Mouse (Mus musculus) heart, embryonic 16.5 days (tissue): ENCODE data around the gene Pno1. TPM values are rescaled to one million over a fixed set of nuclear protein-coding genes. Genes with fewer than 3 reads are reported as not detected.

Experiments used
- ATAC-seq: fragments of 200-750 bp; cut with Nextera tagmentation; replicated peaks from 2 replicates; pipeline ENCODE4 v1.8.0; 2017; ENCODE audit warnings: moderate number of reproducible peaks; ENCODE audit not compliant: insufficient read depth, low FRiP score; ENCODE audit errors: extremely low read depth
- H3K27ac ChIP-seq: fragments of 300-500 bp; sonication (generic); 2 replicates; pipeline ENCODE4 v1.5.1; 2014; ENCODE audit warnings: mild to moderate bottlenecking, low read length, control low read depth, moderate library complexity
- H3K27me3 ChIP-seq: fragments of 300-500 bp; sonication (generic); 2 replicates; pipeline ENCODE4 v1.6.1; 2014; ENCODE audit warnings: low read length, mixed read lengths; ENCODE audit not compliant: control insufficient read depth, insufficient read depth
- H3K36me3 ChIP-seq: fragments of 300-500 bp; sonication (generic); 2 replicates; pipeline ENCODE4 v1.6.1; 2014; ENCODE audit not compliant: control insufficient read depth, insufficient read depth
- H3K4me1 ChIP-seq: fragments of 300-500 bp; sonication (generic); 2 replicates; pipeline ENCODE4 v1.6.1; 2014; ENCODE audit warnings: low read length, mixed read lengths; ENCODE audit not compliant: control insufficient read depth, insufficient read depth
- H3K4me2 ChIP-seq: fragments of 300-500 bp; sonication (generic); 2 replicates; pipeline ENCODE4 v1.6.1; 2014; ENCODE audit warnings: low read depth, mild to moderate bottlenecking, control low read depth, low read length
- H3K4me3 ChIP-seq: fragments of 300-500 bp; sonication (generic); 2 replicates; pipeline ENCODE4 v1.5.1; 2014; ENCODE audit warnings: mild to moderate bottlenecking, control low read depth, low read length
- H3K9ac ChIP-seq: fragments of 300-500 bp; sonication (generic); 2 replicates; pipeline ENCODE4 v1.6.1; 2014; ENCODE audit warnings: low read length, control low read depth
- H3K9me3 ChIP-seq: fragments of 300-500 bp; sonication (generic); replicated peaks from 2 replicates; pipeline ENCODE4 v1.6.1; 2016; ENCODE audit warnings: low read length; ENCODE audit not compliant: control insufficient read depth
- WGBS: fragments of 180-500 bp; shearing (Covaris S2); extraction: QIAGEN DNeasy Blood & Tissue Kit; methylation state at CpG from one replicate; pipeline ENCODE4 v1.1.7; 2014; 5-methylcytosine and 5-hydroxymethylcytosine counted together
- polyA plus RNA-seq: library from polyadenylated mRNA; unstranded; fragments of >200 nt; fragmentation: Nextera tagmentation; extraction: Ambion mirVana; gene quantifications from 2 replicates; pipeline ENCODE4 v1.2.1, GENCODE M21; 2015

The Pno1 gene
- polyA plus RNA-seq, 1 experiment from 2014 or later, result 51.6 TPM

DNA sequence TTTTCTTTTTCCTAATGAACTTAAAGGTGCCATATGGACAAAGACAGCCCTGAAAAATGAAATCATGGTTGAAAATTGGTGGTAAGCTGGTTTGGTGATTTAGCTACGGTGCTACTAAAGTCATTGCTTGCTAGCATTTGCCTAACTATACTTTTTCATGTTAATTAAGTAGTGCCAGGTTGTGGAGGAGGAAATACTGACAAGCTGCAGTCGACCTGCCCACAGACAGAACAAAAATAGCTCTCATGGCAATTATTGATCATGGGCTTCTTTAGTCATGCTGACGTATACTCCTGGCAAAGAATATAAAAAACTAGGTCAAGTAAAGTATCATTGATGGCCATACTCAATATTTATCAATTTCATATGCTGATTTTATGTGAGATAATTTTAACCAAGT lies 4.1 kb upstream of the Pno1 start:
- no peak overlapping the region for H3K27ac ChIP-seq
- no peak for ATAC-seq
- H3K4me1 ChIP-seq, result peaks cover 19% of the 10 kb centered on the region
- no peaks in the 10 kb centered on the region for H3K36me3 ChIP-seq
- H3K27me3 ChIP-seq, result no peaks in the 10 kb centered on the region
- H3K4me3 ChIP-seq, result no peak overlapping the region
- H3K9me3 ChIP-seq, result no peaks in the 10 kb centered on the region
- H3K4me2 ChIP-seq, result no peak overlapping the region
- H3K9ac ChIP-seq, result no peak overlapping the region
- 83% methylated on average over 3 of the region's 3 CpGs for WGBS

DNA sequence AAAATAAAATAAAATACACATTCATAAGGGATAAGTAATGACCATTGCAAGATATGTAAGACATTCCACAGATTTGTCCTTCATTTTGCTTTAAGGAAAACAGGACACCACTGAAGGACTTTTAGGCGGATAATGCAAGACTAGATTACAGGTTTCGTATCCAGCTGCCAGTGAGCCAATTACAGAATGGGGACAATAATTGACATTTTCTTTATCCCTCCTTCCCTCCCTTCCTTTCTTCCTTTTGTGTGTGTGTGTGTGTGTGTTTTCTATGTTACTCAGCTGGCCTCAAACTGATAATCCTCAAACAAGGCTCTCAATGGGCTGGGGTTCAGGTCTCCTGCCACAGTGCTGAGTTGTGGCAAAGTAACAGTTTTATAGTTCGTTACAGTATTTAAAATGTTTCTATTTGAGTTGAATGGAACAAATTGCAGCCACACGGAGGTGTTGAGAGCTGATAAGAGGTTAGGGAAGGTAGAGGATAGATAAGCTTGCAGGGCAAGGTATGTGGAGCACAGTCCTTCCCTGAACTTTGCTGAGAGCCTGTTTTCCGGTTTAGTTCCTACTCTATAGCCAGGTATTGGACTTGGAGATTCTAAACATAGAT lies 1.6 kb upstream of the Pno1 start:
- H3K27ac ChIP-seq, result no peak overlapping the region
- peaks cover 20% of the 10 kb centered on the region for H3K4me1 ChIP-seq
- no peaks in the 10 kb centered on the region for H3K27me3 ChIP-seq
- 0 out of 2 replicates have a peak overlapping the region, but pooled peaks have one; percentile 5 for H3K9ac ChIP-seq
- 39% methylated on average over 5 of the region's 5 CpGs for WGBS
- no peaks in the 10 kb centered on the region for H3K9me3 ChIP-seq
- 0 out of 2 replicates have a peak overlapping the region, but pooled peaks have one; percentile 95 for H3K4me3 ChIP-seq
- no peak for ATAC-seq
- peaks cover 8% of the 10 kb centered on the region; the same call in 1 of the 2 replicates for H3K36me3 ChIP-seq
- peak overlapping the region; percentile 90 for H3K4me2 ChIP-seq

DNA sequence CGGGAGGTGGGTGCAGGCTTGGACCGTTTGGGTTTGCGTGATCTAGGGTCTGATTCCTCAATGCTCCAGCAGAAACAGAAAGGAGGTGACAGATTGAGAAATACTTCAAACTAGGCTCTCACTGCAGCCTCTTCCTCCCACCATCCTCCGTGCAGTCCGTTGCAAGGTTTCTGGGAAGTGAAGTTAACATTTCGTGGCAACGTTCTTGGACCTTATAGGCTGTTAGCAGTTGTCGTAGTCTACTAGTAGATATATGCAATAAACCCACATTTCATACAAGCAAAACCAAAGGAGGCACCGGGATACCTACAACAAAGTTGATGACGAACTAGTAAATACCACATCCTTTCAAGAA lies 750 bp upstream of the Pno1 start:
- Histone ChIP-seq H3K4me2 (peak overlapping the region; percentile 90), H3K27me3 (no peaks in the 10 kb centered on the region), H3K4me1 (peaks cover 20% of the 10 kb centered on the region), H3K9me3 (no peaks in the 10 kb centered on the region), H3K9ac (peak overlapping the region; percentile 91), H3K36me3 (peaks cover 10% of the 10 kb centered on the region), H3K27ac (peak overlapping the region; percentile 73), H3K4me3 (peak overlapping the region; percentile 95)
- 2% methylated on average over 10 of the region's 10 CpGs for WGBS
- ATAC-seq, result no peak

DNA sequence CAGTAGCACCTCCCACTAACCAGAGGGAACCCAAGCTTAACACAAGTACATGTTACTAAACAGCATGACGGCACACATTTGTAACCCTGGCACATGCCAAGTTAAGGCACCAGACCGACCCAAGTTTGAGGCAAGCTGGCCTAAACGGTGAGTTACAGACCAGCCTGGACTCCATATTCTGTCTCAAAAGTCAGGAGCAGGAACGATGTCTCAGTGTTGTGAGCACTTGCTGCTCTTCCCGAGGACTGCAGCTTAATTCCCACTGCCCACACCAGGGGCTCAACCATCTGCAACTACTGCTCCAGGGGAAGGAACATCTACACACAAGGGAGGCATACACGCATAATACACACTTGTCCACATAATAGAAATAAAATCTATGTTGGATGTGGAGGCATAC lies 8.9 kb downstream of the Pno1 start:
- Histone ChIP-seq H3K27me3 (no peaks in the 10 kb centered on the region), H3K27ac (no peak overlapping the region), H3K9me3 (no peaks in the 10 kb centered on the region), H3K36me3 (peaks cover 24% of the 10 kb centered on the region), H3K4me2 (no peak overlapping the region), H3K4me1 (no peaks in the 10 kb centered on the region), H3K9ac (no peak overlapping the region), H3K4me3 (no peak overlapping the region)
- WGBS, result 88% methylated on average over 6 of the region's 6 CpGs
- no peak for ATAC-seq

DNA sequence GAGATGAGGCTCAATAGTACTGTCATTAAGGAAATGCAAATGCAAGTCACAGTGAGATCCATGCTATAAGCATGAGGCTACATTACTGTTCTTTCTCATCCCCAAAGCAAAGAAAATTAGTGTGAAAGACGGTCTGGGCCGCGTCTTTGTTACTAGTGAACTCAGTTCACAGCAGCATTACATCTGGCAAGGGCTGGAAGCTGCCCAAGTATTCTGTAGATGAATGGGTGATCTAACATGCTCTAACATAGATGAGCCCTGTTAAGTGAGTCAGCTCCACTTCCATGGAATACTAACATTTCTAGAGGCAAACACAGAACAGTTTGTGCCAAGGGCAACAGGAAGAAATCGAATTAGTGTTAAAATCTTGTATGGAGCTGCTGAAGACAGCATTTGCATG lies 10.4 kb downstream of the Pno1 start:
- WGBS, result 90% methylated on average over 4 of the region's 4 CpGs
- no peaks in the 10 kb centered on the region for H3K9me3 ChIP-seq
- H3K27ac ChIP-seq, result no peak overlapping the region
- peaks cover 33% of the 10 kb centered on the region for H3K36me3 ChIP-seq
- no peak overlapping the region for H3K4me3 ChIP-seq
- no peak for ATAC-seq
- no peaks in the 10 kb centered on the region for H3K27me3 ChIP-seq
- H3K4me1 ChIP-seq, result no peaks in the 10 kb centered on the region
- H3K9ac ChIP-seq, result no peak overlapping the region
- no peak overlapping the region for H3K4me2 ChIP-seq

DNA sequence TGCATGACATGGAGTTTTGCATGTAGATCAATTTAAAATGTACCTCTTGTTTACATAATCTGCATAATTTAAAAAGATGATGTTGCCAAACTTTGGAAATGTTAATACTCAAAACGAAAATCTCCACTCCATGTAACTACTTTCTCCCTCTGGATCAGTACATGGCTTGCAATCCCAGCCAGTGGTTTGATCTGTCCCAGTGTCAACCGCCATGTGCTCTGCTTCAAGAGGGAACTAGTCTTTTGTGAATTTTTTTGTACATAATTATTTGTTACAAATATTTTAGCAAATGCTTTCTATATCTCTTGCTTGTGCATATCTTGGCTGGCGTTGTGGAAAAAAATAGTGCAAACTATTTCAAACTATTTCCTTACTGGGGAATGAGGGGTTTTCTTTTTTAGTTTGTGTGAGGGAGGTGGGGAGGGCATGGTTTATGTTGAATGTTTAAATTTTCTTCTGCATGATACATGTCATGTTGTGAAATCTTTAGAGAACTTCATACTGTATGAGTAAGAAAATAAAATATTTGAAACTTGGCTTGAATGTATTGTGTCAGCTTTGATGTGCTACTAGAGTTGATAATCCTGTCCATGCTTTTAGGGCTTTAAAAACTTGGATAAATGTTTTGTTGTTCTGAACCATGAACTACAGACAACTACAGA lies 11.4 kb downstream of the Pno1 start:
- Histone ChIP-seq H3K27me3 (no peaks in the 10 kb centered on the region), H3K27ac (no peak overlapping the region), H3K9me3 (no peaks in the 10 kb centered on the region), H3K36me3 (peaks cover 42% of the 10 kb centered on the region), H3K9ac (no peak overlapping the region), H3K4me3 (no peak overlapping the region), H3K4me2 (no peak overlapping the region), H3K4me1 (no peaks in the 10 kb centered on the region)
- 83% methylated on average over 3 of the region's 3 CpGs for WGBS
- no peak for ATAC-seq

DNA sequence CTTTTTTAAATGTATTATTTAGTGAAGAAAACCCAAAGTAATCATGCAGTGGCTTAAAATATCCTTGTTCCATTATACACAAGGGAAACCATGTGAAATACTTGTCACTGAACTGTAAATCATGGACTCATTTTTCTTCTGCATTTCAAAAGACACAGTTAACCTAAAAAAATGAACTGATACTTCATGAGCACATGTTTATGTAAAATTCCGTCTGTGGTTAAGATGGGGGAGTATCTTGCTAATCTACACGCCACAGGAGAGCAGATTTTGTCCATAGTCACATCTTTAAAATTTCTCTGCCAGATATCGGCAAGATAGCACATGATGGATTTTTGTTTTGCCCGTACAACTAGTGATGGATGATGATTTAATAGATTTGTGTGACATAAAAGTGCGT lies 12.2 kb downstream of the Pno1 start:
- no peak for ATAC-seq
- Histone ChIP-seq H3K9ac (no peak overlapping the region), H3K27ac (no peak overlapping the region), H3K36me3 (peaks cover 46% of the 10 kb centered on the region), H3K9me3 (no peaks in the 10 kb centered on the region), H3K4me3 (no peak overlapping the region), H3K4me1 (no peaks in the 10 kb centered on the region), H3K27me3 (no peaks in the 10 kb centered on the region), H3K4me2 (no peak overlapping the region)
- WGBS, result 86% methylated on average over 5 of the region's 5 CpGs

DNA sequence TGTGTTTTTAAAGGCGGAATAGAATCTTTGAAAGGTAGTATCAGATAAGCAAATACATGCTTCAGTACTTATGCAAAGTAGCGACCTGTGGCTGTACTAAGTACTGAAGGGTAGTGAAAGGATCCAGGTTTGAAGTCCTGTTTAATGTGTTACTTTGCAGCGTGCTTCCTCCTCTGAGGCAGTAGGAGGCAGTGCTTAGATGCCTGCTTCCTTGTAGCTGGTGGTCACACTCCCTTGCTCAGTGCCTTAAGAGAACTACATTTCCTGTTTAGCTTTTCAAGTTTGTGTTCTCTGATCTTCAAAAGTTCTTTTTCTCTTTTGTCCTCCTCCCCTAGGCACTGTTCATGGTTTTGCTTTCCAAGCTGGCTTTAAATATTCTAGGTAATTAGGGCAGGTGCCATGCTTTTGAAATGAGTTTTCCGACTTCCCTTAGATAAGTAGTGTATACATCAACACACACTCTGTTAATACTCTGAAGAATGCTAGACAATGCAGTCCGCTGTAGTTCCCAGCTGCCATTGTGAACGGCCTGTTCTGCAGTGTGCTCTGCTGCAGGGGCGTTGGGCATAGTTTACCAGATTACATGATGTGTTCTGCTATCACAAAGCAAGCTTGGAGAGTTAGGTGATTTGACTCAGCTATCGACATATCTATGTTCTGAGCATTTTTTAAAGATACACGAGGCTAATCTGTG lies 19.1 kb downstream of the Pno1 start:
- WGBS, result 64% methylated on average over 9 of the region's 9 CpGs
- ATAC-seq, result 0 out of 2 replicates have a peak, but pooled peaks have one; percentile 58

DNA sequence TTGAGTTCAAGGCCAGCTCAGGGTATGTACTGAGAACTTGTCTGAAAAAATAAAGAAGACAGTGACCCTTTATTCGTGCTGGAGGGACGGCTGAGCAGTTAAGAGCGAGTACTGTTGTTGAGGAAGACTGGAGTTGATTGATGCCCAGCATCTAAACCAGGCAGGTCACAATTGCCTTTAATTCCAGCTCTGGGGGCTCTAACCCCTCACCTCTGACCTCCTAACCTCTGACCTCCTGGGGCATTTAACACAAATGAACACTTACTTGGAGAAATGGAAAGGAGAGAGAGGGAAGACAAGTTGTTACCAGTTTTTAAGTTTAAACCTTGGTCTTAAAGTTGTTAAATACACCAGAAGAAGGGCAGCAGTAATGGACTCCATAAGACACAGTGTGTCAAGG lies 22.6 kb downstream of the Pno1 start:
- ATAC-seq, result no peak
- WGBS, result 90% methylated on average over 3 of the region's 3 CpGs
- H3K4me1 ChIP-seq, result 0 out of 2 replicates have a peak, but pooled peaks cover 2% of the 10 kb centered on the region
- no peak overlapping the region for H3K4me3 ChIP-seq
- no peak overlapping the region for H3K9ac ChIP-seq
- H3K27ac ChIP-seq, result no peak overlapping the region
- H3K9me3 ChIP-seq, result no peaks in the 10 kb centered on the region
- no peaks in the 10 kb centered on the region for H3K27me3 ChIP-seq
- H3K36me3 ChIP-seq, result no peaks in the 10 kb centered on the region
- no peak overlapping the region for H3K4me2 ChIP-seq

More for the DNA sequence above, 19.1 kb downstream of the Pno1 start:
- Histone ChIP-seq H3K27ac (no peak overlapping the region), H3K36me3 (peaks cover 21% of the 10 kb centered on the region), H3K9me3 (no peaks in the 10 kb centered on the region), H3K9ac (no peak overlapping the region), H3K4me3 (no peak overlapping the region), H3K4me1 (0 out of 2 replicates have a peak, but pooled peaks cover 2% of the 10 kb centered on the region), H3K27me3 (no peaks in the 10 kb centered on the region), H3K4me2 (no peak overlapping the region)
